Mouse (Mus musculus) MEL (cell line): Measurements from ENCODE around the gene Aff3. TPM values are rescaled to one million over a fixed set of nuclear protein-coding genes. Genes with fewer than 3 reads are reported as not detected.

Experiments used
- DNase-seq: peaks from one replicate; pipeline ENCODE4 v3.0.0; 2011; ENCODE audit warnings: low read depth, low spot score
- H3K27ac ChIP-seq: 2 replicates; pipeline ENCODE4 v1.5.1; 2012; ENCODE audit warnings: low read depth, mild to moderate bottlenecking, control low read depth, low read length, moderate library complexity; ENCODE audit not compliant: control insufficient read depth
- H3K27me3 ChIP-seq, 2 experiments: fragments of 150-350 bp in 1 of 2; sonication (generic) in 1 of 2; 2 replicates each; pipeline ENCODE4 v1.6.1; 2012; ENCODE audit warnings: low read length in 2 of 2, mild to moderate bottlenecking in 2 of 2, improper control_type of control experiment in 1 of 2, moderate library complexity in 1 of 2; ENCODE audit not compliant: insufficient read depth in 2 of 2, control insufficient read depth in 1 of 2
- H3K36me3 ChIP-seq, 2 experiments: 2 replicates each; pipeline ENCODE4 v1.6.1; 2012 to 2014; ENCODE audit warnings: low read length in 2 of 2, improper control_type of control experiment in 1 of 2, inconsistent platforms in 1 of 2, mild to moderate bottlenecking in 1 of 2; ENCODE audit not compliant: insufficient read depth in 2 of 2, control insufficient read depth in 1 of 2
- H3K4me1 ChIP-seq, 2 experiments: fragments of 150-350 bp in 1 of 2; sonication (generic) in 1 of 2; 2 replicates each; pipeline ENCODE4 v1.6.1; 2012; ENCODE audit warnings: low read length in 2 of 2, improper control_type of control experiment in 1 of 2, mild to moderate bottlenecking in 1 of 2; ENCODE audit not compliant: insufficient read depth in 2 of 2, control insufficient read depth in 1 of 2
- H3K4me3 ChIP-seq, 2 experiments: fragments of 150-350 bp in 1 of 2; sonication (generic) in 1 of 2; 2 replicates each; pipeline ENCODE4 v1.5.1; 2012; ENCODE audit warnings: low read depth in 2 of 2, low read length in 2 of 2, mild to moderate bottlenecking in 2 of 2, moderate library complexity in 2 of 2, control low read depth in 1 of 2, improper control_type of control experiment in 1 of 2; ENCODE audit not compliant: control insufficient read depth in 1 of 2, insufficient read depth in 1 of 2
- H3K79me2 ChIP-seq: 2 replicates; pipeline ENCODE4 v1.6.1; 2012; ENCODE audit warnings: mild to moderate bottlenecking, low read length, moderate library complexity; ENCODE audit not compliant: control insufficient read depth, poor library complexity, insufficient read depth
- H3K9ac ChIP-seq: 2 replicates; pipeline ENCODE4 v1.6.1; 2012; ENCODE audit warnings: low read depth, mild to moderate bottlenecking, control low read depth, low read length, moderate library complexity; ENCODE audit not compliant: control insufficient read depth, poor library complexity, severe bottlenecking
- H3K9me3 ChIP-seq: fragments of 150-350 bp; sonication (generic); replicated peaks from 2 replicates; pipeline ENCODE4 v1.6.1; 2012; ENCODE audit warnings: mild to moderate bottlenecking, low read length, improper control_type of control experiment, moderate library complexity; ENCODE audit not compliant: insufficient read depth
- BHLHE40 ChIP-seq: IDR thresholded peaks from 2 replicates; pipeline ENCODE4 v1.6.1; 2012; ENCODE audit warnings: low read depth, mild to moderate bottlenecking, inconsistent platforms, low read length, improper control_type of control experiment, borderline replicate concordance
- CTCF ChIP-seq, 3 experiments: IDR thresholded peaks in 2 of 3; conservative IDR thresholded peaks in 1 of 3; 2 replicates each; pipeline ENCODE4 v1.5.1; 2011 to 2012; ENCODE audit warnings: low read length in 3 of 3, low read depth in 2 of 3, mild to moderate bottlenecking in 2 of 3, improper control_type of control experiment in 1 of 3, inconsistent platforms in 1 of 3, mixed read lengths in 1 of 3, moderate library complexity in 1 of 3; ENCODE audit not compliant: control insufficient read depth in 1 of 3, insufficient read depth in 1 of 3, poor library complexity in 1 of 3, severe bottlenecking in 1 of 3
- E2F4 ChIP-seq: IDR thresholded peaks from 2 replicates; pipeline ENCODE4 v1.6.1; 2011; ENCODE audit warnings: low read depth, low read length, improper control_type of control experiment, borderline replicate concordance
- EP300 ChIP-seq, 2 experiments: IDR thresholded peaks; 2 replicates each; pipeline ENCODE4 v1.6.1; 2011; ENCODE audit warnings: improper control_type of control experiment in 2 of 2, low read length in 2 of 2, low read depth in 1 of 2, mild to moderate bottlenecking in 1 of 2
- ETS1 ChIP-seq: IDR thresholded peaks from 2 replicates; pipeline ENCODE4 v1.6.1; 2012; ENCODE audit warnings: low read depth, mild to moderate bottlenecking, inconsistent platforms, low read length, improper control_type of control experiment, moderate library complexity
- GABPA ChIP-seq: IDR thresholded peaks from 2 replicates; pipeline ENCODE4 v1.6.1; 2012; ENCODE audit warnings: low read depth, mild to moderate bottlenecking, inconsistent platforms, low read length, improper control_type of control experiment, moderate library complexity
- HCFC1 ChIP-seq: IDR thresholded peaks from 2 replicates; pipeline ENCODE4 v1.6.1; 2012; ENCODE audit warnings: low read depth, mild to moderate bottlenecking, inconsistent platforms, low read length, improper control_type of control experiment, moderate library complexity
- JUND ChIP-seq: IDR thresholded peaks from 2 replicates; pipeline ENCODE4 v1.6.1; 2011; ENCODE audit warnings: low read depth, mild to moderate bottlenecking, improper control_type of control experiment, low read length
- KAT2A ChIP-seq: conservative IDR thresholded peaks from 2 replicates; pipeline ENCODE4 v1.6.1; 2012; ENCODE audit warnings: low read depth, low read length, improper control_type of control experiment, inconsistent platforms
- MAX ChIP-seq: IDR thresholded peaks from 2 replicates; pipeline ENCODE4 v1.6.1; 2011; ENCODE audit warnings: low read length, improper control_type of control experiment
- MEF2A ChIP-seq: IDR thresholded peaks from 2 replicates; pipeline ENCODE4 v1.6.1; 2014; ENCODE audit warnings: low read depth, mild to moderate bottlenecking, inconsistent platforms, low read length, improper control_type of control experiment; ENCODE audit not compliant: poor library complexity, insufficient replicate concordance, severe bottlenecking; ENCODE audit errors: extremely low read depth
- MXI1 ChIP-seq: IDR thresholded peaks from 2 replicates; pipeline ENCODE4 v1.6.1; 2011; ENCODE audit warnings: mild to moderate bottlenecking, low read depth, low read length, improper control_type of control experiment
- MYB ChIP-seq: IDR thresholded peaks from 2 replicates; pipeline ENCODE4 v1.6.1; 2011; ENCODE audit warnings: mild to moderate bottlenecking, low read depth, low read length, improper control_type of control experiment
- MYC ChIP-seq: IDR thresholded peaks from 2 replicates; pipeline ENCODE4 v1.6.1; 2011; ENCODE audit warnings: low read depth, mild to moderate bottlenecking, low read length, improper control_type of control experiment, moderate library complexity
- NELFE ChIP-seq: IDR thresholded peaks from 2 replicates; pipeline ENCODE4 v1.6.1; 2011; ENCODE audit warnings: low read depth, low read length, improper control_type of control experiment
- NRF1 ChIP-seq: IDR thresholded peaks from 2 replicates; pipeline ENCODE4 v1.6.1; 2014; ENCODE audit warnings: low read depth, mild to moderate bottlenecking, inconsistent platforms, low read length, improper control_type of control experiment, moderate library complexity; ENCODE audit not compliant: poor library complexity, insufficient read depth, severe bottlenecking
- POLR2A ChIP-seq, 2 experiments: IDR thresholded peaks; 2 replicates each; pipeline ENCODE4 v1.6.1; 2011 to 2012; ENCODE audit warnings: low read length in 2 of 2, mild to moderate bottlenecking in 2 of 2, control low read depth in 1 of 2, improper control_type of control experiment in 1 of 2, low read depth in 1 of 2, moderate library complexity in 1 of 2; ENCODE audit not compliant: control insufficient read depth in 1 of 2, insufficient read depth in 1 of 2, poor library complexity in 1 of 2
- RAD21 ChIP-seq: IDR thresholded peaks from 2 replicates; pipeline ENCODE4 v1.6.1; 2011; ENCODE audit warnings: mild to moderate bottlenecking, low read depth, low read length, improper control_type of control experiment
- RCOR1 ChIP-seq: IDR thresholded peaks from 2 replicates; pipeline ENCODE4 v1.6.1; 2012; ENCODE audit warnings: low read depth, mild to moderate bottlenecking, inconsistent platforms, low read length, improper control_type of control experiment
- SIN3A ChIP-seq: IDR thresholded peaks from 2 replicates; pipeline ENCODE4 v1.6.1; 2012; ENCODE audit warnings: low read length, improper control_type of control experiment, inconsistent platforms
- SMC3 ChIP-seq: IDR thresholded peaks from 2 replicates; pipeline ENCODE4 v1.6.1; 2011; ENCODE audit warnings: low read depth, low read length, improper control_type of control experiment
- TAL1 ChIP-seq: IDR thresholded peaks from 2 replicates; pipeline ENCODE4 v1.6.1; 2012; ENCODE audit warnings: mild to moderate bottlenecking, inconsistent platforms, low read length, moderate library complexity, mixed read lengths
- TBP ChIP-seq: IDR thresholded peaks from 2 replicates; pipeline ENCODE4 v1.8.0; 2011; ENCODE audit warnings: low read depth, low read length, improper control_type of control experiment
- UBTF ChIP-seq: IDR thresholded peaks from 2 replicates; pipeline ENCODE4 v1.6.1; 2012; ENCODE audit warnings: low read depth, mild to moderate bottlenecking, inconsistent platforms, low read length, improper control_type of control experiment, moderate library complexity, borderline replicate concordance; ENCODE audit not compliant: insufficient read depth
- ZC3H11A ChIP-seq: IDR thresholded peaks from 2 replicates; pipeline ENCODE4 v1.6.1; 2012; ENCODE audit warnings: low read depth, mild to moderate bottlenecking, inconsistent platforms, low read length, improper control_type of control experiment
- ZMIZ1 ChIP-seq: IDR thresholded peaks from 2 replicates; pipeline ENCODE4 v1.6.1; 2012; ENCODE audit warnings: low read depth, mild to moderate bottlenecking, inconsistent platforms, low read length, improper control_type of control experiment, moderate library complexity
- polyA plus RNA-seq, 2 experiments: library from polyadenylated mRNA; stranded (reverse) in 1 of 2; unstranded in 1 of 2; fragments of >175 nt in 1 of 2; fragments of >200 nt in 1 of 2; gene quantifications; 2 replicates each; pipeline versions ENCODE4 v1.2.1 to v1.2.4; 2012; ENCODE audit warnings: low replicate concordance in 2 of 2, low read depth in 1 of 2; ENCODE audit not compliant: insufficient read length in 2 of 2, insufficient read depth in 1 of 2, missing spikeins in 1 of 2
- total RNA-seq: library from RNA; depleted of rRNA; stranded (reverse); fragments of 300-350 nt; gene quantifications from 2 replicates; pipeline ENCODE4 v1.2.3, GENCODE M21; 2012

Aff3 gene
- total and polyA plus RNA-seq, 3 experiments, result 18.5 to 41.1 (median 25.4) TPM

- DNase-seq, result peak; percentile 52
- Histone ChIP-seq H3K9ac (no peak overlapping the region), H3K27me3 (no peaks in the 10 kb centered on the region), H3K4me3 (no peak overlapping the region), H3K36me3 (peaks cover 0 to 2% of the 10 kb centered on the region in 2 experiments; a peak in 1 of 4 replicates), H3K27ac (no peak overlapping the region), H3K79me2 (no peaks in the 10 kb centered on the region), H3K9me3 (no peaks in the 10 kb centered on the region), H3K4me1 (no peaks in the 10 kb centered on the region)
- TF ChIP-seq CTCF (IDR thresholded peaks at IDR 0.05 in 2 of 3, conservative IDR thresholded peaks at IDR 0.05 in 1 of 3; ENCODE audit: control insufficient read depth in 1 of 3, insufficient read depth in 1 of 3, low read depth in 2 of 3, low read length in 3 of 3, poor library complexity in 1 of 3, severe bottlenecking in 1 of 3) (peak; percentile 41 to 83 (median 44)), KAT2A (no peak), TBP (no peak), BHLHE40 (no peak), MEF2A (no peak), ZMIZ1 (no peak), SMC3 (peak; percentile 57), RCOR1 (no peak), EP300 (IDR thresholded peaks at IDR 0.05; ENCODE audit: low read depth in 1 of 2, low read length in 2 of 2) (no peak), MYC (no peak), JUND (no peak), RAD21 (peak; percentile 51)
These were observed 462.1 kb downstream of the Aff3 start for GRCm38 (mm10) chr1:38202475-38203183.

- TF ChIP-seq HCFC1 (no peak), UBTF (no peak), NELFE (no peak), SIN3A (no peak), SMC3 (no peak), KAT2A (no peak), ZC3H11A (no peak), MYB (no peak), TAL1 (no peak), EP300 (IDR thresholded peaks at IDR 0.05; ENCODE audit: low read depth in 1 of 2, low read length in 2 of 2) (no peak), MYC (no peak), ETS1 (no peak), JUND (no peak), MAX (no peak), POLR2A (IDR thresholded peaks at IDR 0.05; ENCODE audit: control insufficient read depth in 1 of 2, insufficient read depth in 1 of 2, low read depth in 1 of 2, low read length in 2 of 2, poor library complexity in 1 of 2) (no peak), NRF1 (no peak), MXI1 (no peak), GABPA (no peak), E2F4 (no peak), RAD21 (no peak)
- TF ChIP-seq, all 39 proteins: peak for 0
- H3K36me3 ChIP-seq, result peaks cover 0 to 2% of the 10 kb centered on the region in 2 experiments; a peak in 1 of 4 replicates
- H3K9me3 ChIP-seq, result no peaks in the 10 kb centered on the region
- H3K27me3 ChIP-seq, result no peaks in the 10 kb centered on the region
- no peaks in the 10 kb centered on the region for H3K4me1 ChIP-seq
- H3K4me3 ChIP-seq, result no peak overlapping the region
- DNase-seq, result no peak
- H3K27ac ChIP-seq, result no peak overlapping the region
- H3K79me2 ChIP-seq, result no peaks in the 10 kb centered on the region
- no peak overlapping the region for H3K9ac ChIP-seq
These were observed 463.0 kb downstream of the Aff3 start for GRCm38 (mm10) chr1:38201796-38202195.
